Mouse (Mus musculus): ENCODE data around the gene Scn1a.

DNA sequence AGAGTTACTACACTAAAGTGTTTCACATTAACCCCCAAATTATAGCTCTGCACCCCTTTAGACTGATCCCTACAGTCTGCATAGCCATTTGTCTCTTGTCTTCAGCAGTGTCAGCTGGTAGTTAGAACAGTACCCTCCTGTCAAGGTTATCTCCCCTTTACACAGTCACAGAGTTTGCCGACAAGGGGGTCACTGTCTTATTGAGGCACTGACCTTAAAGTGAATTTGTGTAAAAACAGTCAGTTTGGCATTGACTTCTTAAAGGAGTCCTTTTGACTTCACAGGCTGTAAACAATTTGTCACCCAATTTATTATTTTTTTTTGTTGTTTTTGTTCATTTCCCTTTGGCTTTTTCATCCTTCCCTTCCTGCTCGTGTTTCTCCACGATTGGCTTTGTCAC lies 168.1 kb downstream of the Scn1a start:
- TF ChIP-seq CTCF (IDR thresholded peaks at IDR 0.05; ENCODE audit: extremely low read depth, insufficient read length, insufficient replicate concordance, low read depth, low read length), result no peak
- TF ChIP-seq POLR2A (IDR thresholded peaks at IDR 0.05; ENCODE audit: low read depth, low read length), result no peak

All from small intestine, adult 2 months (tissue).